Mouse (Mus musculus): ENCODE results near the gene Atf4. TPM values are rescaled to one million over a fixed set of nuclear protein-coding genes. Genes with fewer than 3 reads are reported as not detected.

Atf4 gene
- polyA plus RNA-seq, 1 experiment from 2014 or later = 118 TPM

DNA sequence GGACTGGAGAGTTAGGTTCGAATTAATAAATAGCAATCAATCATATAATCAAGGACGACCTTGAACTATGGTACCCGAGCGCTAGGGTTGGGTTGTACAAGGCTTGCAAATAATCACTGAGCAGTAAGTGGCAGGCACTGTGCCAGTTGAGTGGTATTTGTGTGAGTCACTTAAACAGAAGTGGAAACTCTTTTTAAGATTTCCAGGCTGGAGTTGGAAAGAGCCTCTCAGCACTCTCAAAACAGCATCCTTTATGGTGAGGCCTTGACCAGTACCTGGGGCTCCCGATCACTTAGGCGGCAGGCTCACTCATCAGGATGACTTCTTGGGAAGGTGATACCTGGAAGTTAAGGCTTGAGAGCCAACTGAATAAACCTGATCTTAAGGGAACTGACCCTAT is 777 bp upstream of the Atf4 start:
- Histone ChIP-seq H3K9ac (peak overlapping the region; percentile 87), H3K27ac (peak overlapping the region; percentile 100), H3K4me1 (replicated peaks) (peaks cover 39% of the 10 kb centered on the region), H3K4me3 (peak overlapping the region; percentile 100), H3K4me2 (peak overlapping the region; percentile 99), H3K36me3 (peaks cover 61% of the 10 kb centered on the region), H3K27me3 (no peaks in the 10 kb centered on the region), H3K9me3 (no peaks in the 10 kb centered on the region)
- WGBS = 52% methylated on average over 6 of the region's 6 CpGs
- no peak for ATAC-seq (ENCODE audit: low FRiP score)

DNA sequence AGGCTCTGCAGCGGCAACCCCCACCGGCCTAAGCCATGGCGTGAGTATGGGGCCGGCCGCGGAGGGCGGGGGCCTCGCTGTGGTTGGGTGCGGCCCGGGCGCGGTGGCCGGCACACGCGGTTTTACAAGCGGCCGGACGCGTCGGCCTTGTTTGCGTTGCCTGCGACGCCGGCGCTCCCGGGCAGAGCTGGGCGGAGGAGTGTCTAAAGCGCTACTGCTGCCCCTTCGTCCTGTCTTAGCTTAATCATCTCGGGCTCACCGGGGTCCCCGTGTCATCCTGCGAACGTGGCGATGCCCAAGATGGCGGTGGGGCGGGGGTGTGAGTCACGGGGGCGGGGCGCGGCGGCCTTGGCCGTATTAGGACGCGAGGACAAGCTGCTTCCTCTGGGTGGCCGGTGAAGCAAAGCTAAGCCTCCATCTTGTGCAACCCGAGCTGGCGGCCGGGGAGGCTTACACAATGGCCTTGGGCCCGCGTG is 700 bp downstream of the Atf4 start:
- Histone ChIP-seq H3K4me1 (replicated peaks) (peaks cover 44% of the 10 kb centered on the region), H3K27ac (peak overlapping the region; percentile 100), H3K9ac (peak overlapping the region; percentile 100), H3K27me3 (no peaks in the 10 kb centered on the region), H3K36me3 (peaks cover 58% of the 10 kb centered on the region), H3K4me3 (peak overlapping the region; percentile 100), H3K4me2 (peak overlapping the region; percentile 99), H3K9me3 (no peaks in the 10 kb centered on the region)
- peak; percentile 25 for ATAC-seq (ENCODE audit: low FRiP score)
- under 1% methylated on average over 45 of the region's 51 CpGs for WGBS

DNA sequence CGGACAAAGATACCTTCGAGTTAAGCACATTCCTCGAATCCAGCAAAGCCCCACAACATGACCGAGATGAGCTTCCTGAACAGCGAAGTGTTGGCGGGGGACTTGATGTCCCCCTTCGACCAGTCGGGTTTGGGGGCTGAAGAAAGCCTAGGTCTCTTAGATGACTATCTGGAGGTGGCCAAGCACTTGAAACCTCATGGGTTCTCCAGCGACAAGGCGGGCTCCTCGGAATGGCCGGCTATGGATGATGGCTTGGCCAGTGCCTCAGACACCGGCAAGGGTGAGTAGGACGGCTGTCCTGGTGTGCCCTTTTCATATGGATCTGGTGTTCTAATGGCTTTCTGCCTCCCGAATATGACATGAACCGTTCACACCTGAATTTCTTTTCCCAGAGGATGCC is 1.3 kb downstream of the Atf4 start:
- no peak for ATAC-seq (ENCODE audit: low FRiP score)
- peak overlapping the region; percentile 100 for H3K4me3 ChIP-seq
- no peaks in the 10 kb centered on the region for H3K27me3 ChIP-seq
- peak overlapping the region; percentile 100 for H3K27ac ChIP-seq
- peaks cover 44% of the 10 kb centered on the region for H3K4me1 ChIP-seq (replicated peaks)
- H3K9ac ChIP-seq = peak overlapping the region; percentile 100
- 14% methylated on average over 16 of the region's 16 CpGs for WGBS
- H3K36me3 ChIP-seq = peaks cover 52% of the 10 kb centered on the region
- H3K4me2 ChIP-seq = peak overlapping the region; percentile 99
- no peaks in the 10 kb centered on the region for H3K9me3 ChIP-seq

DNA sequence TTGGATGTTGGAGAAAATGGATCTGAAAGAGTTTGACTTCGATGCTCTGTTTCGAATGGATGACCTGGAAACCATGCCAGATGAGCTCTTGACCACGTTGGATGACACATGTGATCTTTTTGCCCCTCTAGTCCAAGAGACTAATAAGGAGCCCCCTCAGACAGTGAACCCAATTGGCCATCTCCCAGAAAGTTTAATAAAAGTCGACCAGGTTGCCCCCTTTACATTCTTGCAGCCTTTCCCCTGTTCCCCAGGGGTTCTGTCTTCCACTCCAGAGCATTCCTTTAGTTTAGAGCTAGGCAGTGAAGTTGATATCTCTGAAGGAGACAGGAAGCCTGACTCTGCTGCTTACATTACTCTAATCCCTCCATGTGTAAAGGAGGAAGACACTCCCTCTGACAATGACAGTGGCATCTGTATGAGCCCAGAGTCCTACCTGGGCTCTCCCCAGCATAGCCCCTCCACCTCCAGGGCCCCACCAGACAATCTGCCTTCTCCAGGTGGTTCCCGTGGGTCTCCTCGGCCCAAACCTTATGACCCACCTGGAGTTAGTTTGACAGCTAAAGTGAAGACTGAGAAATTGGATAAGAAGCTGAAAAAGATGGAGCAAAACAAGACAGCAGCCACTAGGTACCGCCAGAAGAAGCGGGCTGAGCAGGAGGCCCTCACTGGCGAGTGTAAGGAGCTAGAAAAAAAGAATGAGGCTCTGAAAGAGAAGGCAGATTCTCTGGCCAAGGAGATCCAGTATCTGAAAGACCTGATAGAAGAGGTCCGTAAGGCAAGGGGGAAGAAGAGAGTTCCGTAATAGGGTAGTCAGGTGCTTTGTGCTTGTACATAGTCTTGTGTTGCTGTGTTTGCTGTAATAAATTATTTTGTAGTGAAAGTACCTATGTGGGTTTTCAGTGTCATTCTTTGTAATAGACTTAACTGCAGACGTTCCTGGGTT is 1.9 kb downstream of the Atf4 start:
- peak overlapping the region; percentile 100 for H3K27ac ChIP-seq
- ATAC-seq (ENCODE audit: low FRiP score) = no peak
- H3K9me3 ChIP-seq = no peaks in the 10 kb centered on the region
- peaks cover 45% of the 10 kb centered on the region for H3K36me3 ChIP-seq
- H3K9ac ChIP-seq = peak overlapping the region; percentile 100
- 68% methylated on average over 12 of the region's 12 CpGs for WGBS
- peak overlapping the region; percentile 99 for H3K4me2 ChIP-seq
- peak overlapping the region; percentile 100 for H3K4me3 ChIP-seq
- H3K27me3 ChIP-seq = no peaks in the 10 kb centered on the region
- peaks cover 44% of the 10 kb centered on the region for H3K4me1 ChIP-seq (replicated peaks)

DNA sequence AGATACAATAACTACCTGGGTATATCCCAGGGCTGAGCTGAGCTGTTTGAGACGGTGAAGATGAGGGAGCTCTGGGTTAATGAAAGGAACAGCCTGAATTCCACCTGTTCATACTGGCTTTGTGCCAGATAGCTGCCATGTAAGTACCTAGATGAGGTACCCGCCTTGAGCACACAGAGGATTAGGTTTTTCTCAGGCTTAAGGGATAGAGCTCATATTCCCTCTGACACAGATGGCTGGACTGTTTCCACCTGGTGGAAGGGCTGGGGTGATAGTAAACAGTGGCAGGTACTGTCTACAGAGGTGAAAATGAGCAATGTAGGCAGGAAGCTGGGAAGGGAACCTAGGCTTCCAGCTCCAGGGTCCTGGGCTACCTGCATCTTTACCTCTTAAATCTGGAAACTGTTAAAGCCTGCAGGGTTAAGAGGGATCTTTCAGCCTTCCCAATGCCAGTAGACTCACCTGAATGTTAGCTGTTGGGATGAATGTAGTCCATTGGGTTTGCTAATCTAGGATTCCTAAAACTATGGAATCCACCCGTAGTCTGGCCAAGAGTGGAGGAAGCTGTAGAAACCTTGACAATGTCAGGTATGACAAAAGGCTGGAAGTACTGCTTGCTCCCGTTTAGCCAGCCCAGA is 2.7 kb downstream of the Atf4 start:
- Histone ChIP-seq H3K27ac (peak overlapping the region; percentile 100), H3K9ac (peak overlapping the region; percentile 100), H3K36me3 (peaks cover 44% of the 10 kb centered on the region), H3K9me3 (no peaks in the 10 kb centered on the region), H3K4me1 (replicated peaks) (peaks cover 50% of the 10 kb centered on the region), H3K4me2 (peak overlapping the region; percentile 99), H3K4me3 (peak overlapping the region; percentile 100), H3K27me3 (no peaks in the 10 kb centered on the region)
- ATAC-seq (ENCODE audit: low FRiP score) = no peak
- WGBS = 37% methylated on average over 4 of the region's 4 CpGs

DNA sequence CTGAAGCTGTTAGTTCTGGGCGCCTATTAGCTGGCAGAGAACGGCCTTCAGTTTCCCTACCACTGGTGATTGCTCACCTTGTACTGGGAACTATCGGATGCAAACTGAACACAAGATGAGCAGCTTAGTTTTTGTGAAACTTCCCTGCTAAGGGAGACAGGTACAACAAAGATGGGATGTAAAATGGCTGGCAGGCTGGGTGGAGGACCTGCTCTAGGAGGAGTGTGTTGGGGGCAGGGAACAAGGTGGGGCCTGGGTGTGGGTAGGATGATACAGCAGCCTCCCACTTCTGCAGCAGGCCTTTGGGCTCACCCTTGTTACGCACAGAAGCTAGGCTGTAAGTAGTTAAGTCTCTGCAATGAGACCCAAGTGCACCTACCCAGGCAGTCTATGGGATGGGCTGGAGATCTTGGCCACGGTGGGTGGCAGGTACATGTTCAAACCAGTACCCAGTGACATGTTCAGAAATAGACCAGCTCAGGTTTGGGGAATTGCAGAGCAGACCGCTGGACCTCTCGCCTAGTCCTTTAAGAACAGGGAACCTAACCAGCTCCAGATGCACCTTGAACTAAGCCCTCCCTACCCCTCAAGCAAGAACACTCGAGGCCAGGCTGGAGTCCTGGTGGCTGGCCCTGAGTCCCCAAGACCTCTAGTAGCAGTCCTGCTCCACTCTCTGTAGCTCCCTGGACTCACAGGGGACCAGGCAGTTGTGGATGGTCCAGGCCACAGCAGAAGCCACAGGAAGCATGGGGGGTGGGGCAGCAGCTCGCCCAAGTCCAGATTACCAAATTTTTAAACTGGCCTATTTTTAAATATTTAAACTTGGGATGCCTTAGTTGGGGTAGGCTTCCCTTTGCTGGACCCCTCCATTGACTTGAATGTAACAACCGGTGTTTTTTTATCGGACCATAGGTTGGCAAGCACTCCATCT is 3.5 kb downstream of the Atf4 start:
- WGBS = 75% methylated on average over 11 of the region's 11 CpGs
- H3K27ac ChIP-seq = peak overlapping the region; percentile 100
- no peak for ATAC-seq (ENCODE audit: low FRiP score)
- peak overlapping the region; percentile 99; the same call in 1 of the 2 replicates for H3K4me2 ChIP-seq
- H3K4me1 ChIP-seq (replicated peaks) = peaks cover 56% of the 10 kb centered on the region
- peaks cover 41% of the 10 kb centered on the region for H3K36me3 ChIP-seq
- H3K27me3 ChIP-seq = no peaks in the 10 kb centered on the region
- 0 out of 2 replicates have a peak overlapping the region, but pooled peaks have one; percentile 100 for H3K4me3 ChIP-seq
- H3K9ac ChIP-seq = peak overlapping the region; percentile 100; the same call in 1 of the 2 replicates
- H3K9me3 ChIP-seq = no peaks in the 10 kb centered on the region

DNA sequence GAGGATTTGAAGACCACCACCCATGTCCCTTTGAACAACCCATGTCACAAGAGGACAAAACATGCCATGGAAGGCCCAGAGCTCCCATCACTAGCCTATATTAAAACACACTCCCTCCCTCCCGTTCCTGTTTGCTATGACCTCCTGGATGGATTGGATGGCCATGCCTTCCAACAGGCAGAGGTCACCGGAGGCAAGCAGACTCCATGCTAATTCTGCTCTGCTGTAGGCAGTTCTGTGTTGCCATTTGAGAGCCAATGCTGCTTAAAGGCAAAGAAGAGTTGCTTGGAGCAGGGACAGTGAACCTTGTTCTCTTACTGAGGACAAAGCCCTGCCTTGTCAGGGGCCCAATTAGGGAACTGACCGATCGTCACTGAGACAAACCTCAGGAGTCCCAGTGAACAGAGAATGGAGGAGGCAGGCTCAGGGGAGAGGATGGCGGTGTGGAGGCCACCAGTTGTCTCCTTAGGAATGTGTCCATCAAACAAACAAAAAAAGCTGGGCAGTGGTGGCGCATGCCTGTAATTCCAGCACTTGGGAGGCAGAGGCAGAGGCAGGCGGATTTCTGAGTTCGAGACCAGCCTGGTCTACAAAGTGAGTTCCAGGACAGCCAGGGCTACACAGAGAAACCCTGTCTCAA is 4.5 kb downstream of the Atf4 start:
- H3K27ac ChIP-seq = 0 out of 2 replicates have a peak overlapping the region, but pooled peaks have one; percentile 100
- H3K9me3 ChIP-seq = no peaks in the 10 kb centered on the region
- no peak for ATAC-seq (ENCODE audit: low FRiP score)
- no peak overlapping the region for H3K4me2 ChIP-seq
- WGBS = 73% methylated on average over 8 of the region's 8 CpGs
- no peak overlapping the region for H3K4me3 ChIP-seq
- peak overlapping the region; percentile 29; the same call in 1 of the 2 replicates for H3K9ac ChIP-seq
- peaks cover 41% of the 10 kb centered on the region for H3K36me3 ChIP-seq
- H3K27me3 ChIP-seq = no peaks in the 10 kb centered on the region
- peaks cover 50% of the 10 kb centered on the region for H3K4me1 ChIP-seq (replicated peaks)

DNA sequence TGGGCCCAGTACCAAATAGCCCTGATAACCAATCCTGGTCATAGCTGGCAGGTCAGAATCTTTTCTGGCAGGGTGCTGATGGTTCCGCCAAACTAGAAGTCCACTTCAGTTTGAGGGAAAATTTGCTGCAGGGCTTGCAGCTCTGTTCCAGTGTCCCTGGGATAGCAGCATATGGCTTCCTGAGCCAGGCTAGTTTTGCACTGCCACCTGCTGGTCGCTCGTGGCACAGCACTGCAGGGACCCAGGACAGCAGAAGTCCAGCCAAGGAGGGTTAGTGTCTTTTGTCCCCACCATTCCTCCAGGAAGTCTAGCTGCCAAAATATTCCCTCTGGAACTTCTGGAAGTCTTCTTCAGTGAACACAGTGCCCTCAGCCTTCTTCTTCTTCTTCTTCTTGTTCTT is 5.7 kb downstream of the Atf4 start:
- H3K9me3 ChIP-seq = no peaks in the 10 kb centered on the region
- no peaks in the 10 kb centered on the region for H3K27me3 ChIP-seq
- H3K36me3 ChIP-seq = peaks cover 41% of the 10 kb centered on the region
- no peak overlapping the region for H3K9ac ChIP-seq
- WGBS = 19% methylated on average over 3 of the region's 3 CpGs
- H3K27ac ChIP-seq = 0 out of 2 replicates have a peak overlapping the region, but pooled peaks have one; percentile 25
- peaks cover 52% of the 10 kb centered on the region for H3K4me1 ChIP-seq (replicated peaks)
- no peak overlapping the region for H3K4me2 ChIP-seq
- ATAC-seq (ENCODE audit: low FRiP score) = no peak
- no peak overlapping the region for H3K4me3 ChIP-seq

DNA sequence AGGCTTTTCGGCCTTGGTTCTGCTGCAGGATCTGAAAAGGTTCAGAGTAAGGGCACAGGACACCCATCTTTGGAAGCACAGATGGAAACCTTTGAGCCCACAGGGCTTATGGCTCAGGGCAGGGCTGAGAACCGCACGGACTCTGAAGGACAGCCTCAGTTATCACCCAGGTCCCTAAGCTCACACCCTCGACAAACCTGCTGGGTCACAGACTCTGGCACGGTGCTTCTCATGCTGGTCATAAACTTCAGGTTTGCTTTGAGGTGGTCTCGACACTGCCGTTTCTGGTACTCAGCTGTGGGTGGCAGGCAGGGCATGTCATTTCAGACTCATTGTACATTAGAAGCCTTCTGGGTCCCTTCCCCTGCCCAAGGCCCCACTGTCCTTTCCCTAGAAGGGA is 6.1 kb downstream of the Atf4 start:
- Histone ChIP-seq H3K9me3 (no peaks in the 10 kb centered on the region), H3K4me3 (no peak overlapping the region), H3K27me3 (no peaks in the 10 kb centered on the region), H3K27ac (no peak overlapping the region), H3K9ac (no peak overlapping the region), H3K4me1 (replicated peaks) (peaks cover 52% of the 10 kb centered on the region), H3K4me2 (no peak overlapping the region), H3K36me3 (peaks cover 41% of the 10 kb centered on the region)
- ATAC-seq (ENCODE audit: low FRiP score) = no peak
- WGBS = 86% methylated on average over 7 of the region's 7 CpGs

DNA sequence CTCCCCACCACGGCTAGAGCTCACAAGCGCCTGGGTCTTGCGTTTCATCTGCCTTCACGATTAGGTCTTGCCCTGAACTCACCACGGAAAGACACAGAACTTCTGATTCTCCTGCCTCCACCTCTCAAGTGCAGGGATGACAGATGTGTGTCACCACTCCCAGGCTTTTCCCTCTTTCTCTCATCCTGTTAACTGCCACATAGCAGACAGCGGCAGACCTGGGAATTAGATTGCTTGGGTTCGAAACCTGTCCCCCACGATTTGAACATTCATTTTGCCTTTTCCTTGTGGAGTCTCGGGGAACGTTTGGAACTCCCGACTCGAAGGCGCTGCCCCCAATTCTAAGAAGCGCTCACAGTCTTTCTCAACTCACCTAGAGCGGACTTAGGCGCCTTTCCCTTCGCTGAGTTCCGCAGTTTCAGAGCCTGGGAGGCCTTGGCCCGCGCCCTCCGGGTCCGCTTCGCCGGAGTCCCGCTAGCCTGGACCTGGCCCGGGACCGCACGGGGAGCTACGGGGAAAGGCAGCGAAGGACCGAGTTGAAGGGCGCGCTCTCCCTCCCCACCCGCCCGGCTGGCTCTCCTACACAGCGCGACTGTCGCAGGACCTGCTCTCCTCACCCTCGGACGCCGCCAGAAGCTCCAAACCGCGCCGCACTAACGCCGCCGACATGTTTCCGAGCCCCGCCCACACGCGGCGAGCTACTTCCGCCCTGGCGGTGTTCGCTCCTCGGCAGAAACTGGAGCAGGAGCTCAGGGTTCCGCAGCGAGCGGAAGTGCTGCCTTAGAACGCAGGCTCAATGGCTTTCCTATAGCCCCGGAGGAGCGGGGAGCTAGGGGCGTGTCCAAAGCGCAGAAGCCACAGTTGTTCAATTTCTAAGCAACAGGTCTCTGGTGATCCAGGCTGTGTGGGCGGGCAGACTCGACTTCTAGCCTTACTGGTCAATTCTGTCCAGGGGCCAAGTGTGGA is 8.9 kb downstream of the Atf4 start, which contains the start of gene Rps19bp1:
TSS of gene Rps19bp1 (minus strand) at position 706 of the 966 bp plus-strand sequence.
- 2% methylated on average over 65 of the region's 66 CpGs for WGBS
- Histone ChIP-seq H3K4me2 (peak within 1 kb of the TSS; percentile 87), H3K9me3 (no peaks in the 10 kb centered on the region), H3K36me3 (peaks cover 14% of the 10 kb centered on the region), H3K4me3 (peak within 1 kb of the TSS; percentile 88), H3K4me1 (replicated peaks) (peaks cover 25% of the 10 kb centered on the region), H3K27me3 (no peaks in the 10 kb centered on the region), H3K9ac (peak within 1 kb of the TSS; percentile 87), H3K27ac (peak within 1 kb of the TSS; percentile 69)
- peak; percentile 88 for ATAC-seq (ENCODE audit: low FRiP score)
